Mouse (Mus musculus): ENCODE measurements around the gene Cpd. TPM values are rescaled to one million over a fixed set of nuclear protein-coding genes. Genes with fewer than 3 reads are reported as not detected.
A peak's percentile ranks its signal among the peaks of the same experiment; 100 is the strongest.

Cpd gene
- polyA plus RNA-seq, 1 experiment from 2014 or later: 11.3 TPM

DNA sequence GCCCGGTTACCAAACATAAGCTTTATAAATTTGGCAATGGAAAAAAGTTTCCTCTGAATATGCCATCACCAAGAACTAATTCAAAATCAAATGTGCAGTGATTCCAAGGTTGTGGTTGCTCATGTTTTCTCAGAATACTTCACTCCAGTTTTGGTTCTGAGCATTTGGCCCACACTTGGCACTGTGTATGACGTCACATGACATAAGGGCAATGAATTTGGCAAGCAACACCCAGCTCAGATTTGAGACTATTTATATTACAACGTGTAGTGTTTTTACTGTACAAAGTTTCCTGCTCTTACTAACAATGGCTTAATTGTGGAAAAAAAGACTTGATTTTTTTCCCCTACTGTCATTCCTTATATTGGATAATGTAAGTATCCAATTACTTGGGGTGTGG lies 73.0 kb downstream of the Cpd start:
- no peaks in the 10 kb centered on the region for H3K4me1 ChIP-seq (replicated peaks)
- no peak for ATAC-seq
- H3K27me3 ChIP-seq (replicated peaks): no peaks in the 10 kb centered on the region
- H3K4me3 ChIP-seq (replicated peaks): no peak overlapping the region
- no peaks in the 10 kb centered on the region for H3K36me3 ChIP-seq
- H3K27ac ChIP-seq: no peak overlapping the region
- H3K4me2 ChIP-seq (replicated peaks): no peak overlapping the region
- no peak overlapping the region for H3K9ac ChIP-seq
- H3K9me3 ChIP-seq: no peaks in the 10 kb centered on the region
- 60% methylated on average over 3 of the region's 3 CpGs for WGBS

- Histone ChIP-seq H3K36me3 (no peaks in the 10 kb centered on the region), H3K4me2 (replicated peaks) (no peak overlapping the region), H3K27ac (no peak overlapping the region), H3K4me1 (replicated peaks) (no peaks in the 10 kb centered on the region), H3K4me3 (replicated peaks) (no peak overlapping the region), H3K9me3 (no peaks in the 10 kb centered on the region), H3K9ac (no peak overlapping the region), H3K27me3 (replicated peaks) (no peaks in the 10 kb centered on the region)
- WGBS: 85% methylated on average over 5 of the region's 5 CpGs
- ATAC-seq: no peak
Measured at GRCm38 (mm10) chr11:76770566-76770965, 76.3 kb downstream of the Cpd start.

GRCm38 (mm10) chr11:76763741-76764122 lies 83.1 kb downstream of the Cpd start:
- no peak overlapping the region for H3K27ac ChIP-seq
- no peak overlapping the region for H3K9ac ChIP-seq
- WGBS: 11% methylated on average over 4 of the region's 4 CpGs
- no peaks in the 10 kb centered on the region for H3K27me3 ChIP-seq (replicated peaks)
- H3K4me1 ChIP-seq (replicated peaks): no peaks in the 10 kb centered on the region
- peaks cover 4% of the 10 kb centered on the region for H3K36me3 ChIP-seq
- peak overlapping the region; percentile 58 for H3K4me2 ChIP-seq (replicated peaks)
- ATAC-seq: peak; percentile 23
- no peak overlapping the region for H3K4me3 ChIP-seq (replicated peaks)
- H3K9me3 ChIP-seq: no peaks in the 10 kb centered on the region

DNA sequence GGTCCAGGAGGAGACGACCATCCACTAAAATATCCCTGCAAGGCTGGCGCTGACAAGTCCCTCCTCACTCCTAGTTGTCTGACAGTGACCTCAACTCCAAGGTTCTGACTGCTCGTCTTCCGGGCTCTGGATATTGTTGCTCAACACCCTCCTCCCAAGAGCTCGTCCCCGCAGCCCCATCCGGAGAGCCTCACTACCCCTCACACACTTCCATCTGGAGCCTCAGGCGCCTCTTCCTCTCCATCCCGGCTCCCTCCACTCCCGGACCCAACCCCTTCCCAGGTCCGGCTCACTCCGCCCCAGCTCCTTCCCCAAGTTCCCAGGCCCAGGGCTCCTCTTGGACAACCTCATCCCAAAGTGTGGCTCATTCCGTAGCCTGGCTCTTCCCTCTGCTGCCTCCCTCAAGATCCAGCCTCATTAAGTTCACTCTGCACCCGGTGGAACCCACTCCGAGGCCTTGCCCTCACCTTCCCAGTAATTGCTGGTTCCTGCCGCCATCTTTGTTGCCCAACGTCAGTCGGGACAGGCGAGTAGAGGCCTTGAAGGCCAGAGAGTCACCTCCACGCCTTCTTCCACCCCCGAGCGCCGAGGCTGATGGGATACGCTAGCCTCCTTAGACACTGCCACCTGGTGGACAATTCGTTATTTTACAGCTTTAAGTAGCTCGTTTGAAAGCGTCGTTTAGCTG lies 83.6 kb downstream of the Cpd start, which contains the start of gene Gosr1:
Gosr1 (minus strand) TSS at position 527 of the 688 bp plus-strand sequence.
- H3K4me1 ChIP-seq (replicated peaks): no peaks in the 10 kb centered on the region
- under 1% methylated on average over 28 of the region's 28 CpGs for WGBS
- peak within 1 kb of the TSS; percentile 74 for H3K27ac ChIP-seq
- H3K4me2 ChIP-seq (replicated peaks): peak within 1 kb of the TSS; percentile 58
- no peaks in the 10 kb centered on the region for H3K9me3 ChIP-seq
- no peaks in the 10 kb centered on the region for H3K27me3 ChIP-seq (replicated peaks)
- H3K4me3 ChIP-seq (replicated peaks): peak within 1 kb of the TSS; percentile 78
- ATAC-seq: peak; percentile 100
- H3K9ac ChIP-seq: peak within 1 kb of the TSS; percentile 88
- peaks cover 8% of the 10 kb centered on the region for H3K36me3 ChIP-seq

DNA sequence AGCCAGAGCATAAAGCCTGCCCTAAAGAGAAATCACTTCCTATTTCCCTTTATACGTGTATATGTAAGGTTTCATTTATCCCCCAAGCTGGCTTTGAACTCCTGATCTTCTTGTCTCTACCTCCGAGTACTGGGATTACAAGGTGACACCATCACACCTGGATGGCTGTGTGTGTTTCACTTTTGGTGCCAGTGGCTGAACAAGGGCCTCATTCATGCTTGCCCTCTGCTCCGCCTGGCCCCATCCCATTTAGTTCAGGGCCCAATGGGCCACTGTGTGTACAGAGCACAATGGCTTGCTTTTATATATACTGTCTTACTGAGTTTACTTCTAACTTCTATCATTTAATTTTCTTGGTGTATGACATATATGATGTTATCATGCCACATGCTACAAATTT lies 94.5 kb downstream of the Cpd start:
- Histone ChIP-seq H3K9ac (no peak overlapping the region), H3K9me3 (no peaks in the 10 kb centered on the region), H3K36me3 (peaks cover 30% of the 10 kb centered on the region), H3K27me3 (replicated peaks) (no peaks in the 10 kb centered on the region), H3K27ac (no peak overlapping the region), H3K4me2 (replicated peaks) (no peak overlapping the region), H3K4me1 (replicated peaks) (no peaks in the 10 kb centered on the region), H3K4me3 (replicated peaks) (no peak overlapping the region)
- 90% methylated on average over 3 of the region's 3 CpGs for WGBS
- ATAC-seq: no peak

DNA sequence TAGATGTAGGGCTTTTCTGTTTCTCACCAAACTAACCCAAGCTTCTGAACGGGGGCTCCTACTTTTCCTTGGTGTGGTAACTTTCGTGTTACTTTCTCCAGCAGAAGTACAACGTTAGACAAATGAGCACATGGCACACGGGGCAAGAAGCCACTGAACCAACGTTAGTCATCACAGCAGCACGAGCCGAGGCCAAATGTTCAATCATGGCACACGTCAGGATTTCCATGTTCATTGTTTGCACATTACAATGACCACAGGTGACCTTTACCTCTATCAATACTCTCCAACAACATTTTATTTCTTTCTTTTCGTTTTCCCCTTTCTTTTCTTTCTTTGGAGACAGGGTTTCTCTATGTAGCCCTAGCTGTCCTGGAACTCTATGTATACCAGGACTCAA lies 98.0 kb downstream of the Cpd start:
- no peak overlapping the region for H3K4me3 ChIP-seq (replicated peaks)
- no peaks in the 10 kb centered on the region for H3K4me1 ChIP-seq (replicated peaks)
- ATAC-seq: no peak
- H3K9ac ChIP-seq: no peak overlapping the region
- H3K36me3 ChIP-seq: peaks cover 28% of the 10 kb centered on the region
- no peaks in the 10 kb centered on the region for H3K9me3 ChIP-seq
- H3K27ac ChIP-seq: no peak overlapping the region
- no peak overlapping the region for H3K4me2 ChIP-seq (replicated peaks)
- H3K27me3 ChIP-seq (replicated peaks): no peaks in the 10 kb centered on the region
- WGBS: 87% methylated on average over 9 of the region's 9 CpGs

GRCm38 (mm10) chr11:76745921-76746320 lies 100.9 kb downstream of the Cpd start:
- no peaks in the 10 kb centered on the region for H3K9me3 ChIP-seq
- no peaks in the 10 kb centered on the region for H3K27me3 ChIP-seq (replicated peaks)
- no peak overlapping the region for H3K4me3 ChIP-seq (replicated peaks)
- no peak for ATAC-seq
- no peak overlapping the region for H3K4me2 ChIP-seq (replicated peaks)
- H3K4me1 ChIP-seq (replicated peaks): no peaks in the 10 kb centered on the region
- 94% methylated on average over 1 of the region's 1 CpGs for WGBS
- no peak overlapping the region for H3K27ac ChIP-seq
- H3K36me3 ChIP-seq: peaks cover 21% of the 10 kb centered on the region
- no peak overlapping the region for H3K9ac ChIP-seq

DNA sequence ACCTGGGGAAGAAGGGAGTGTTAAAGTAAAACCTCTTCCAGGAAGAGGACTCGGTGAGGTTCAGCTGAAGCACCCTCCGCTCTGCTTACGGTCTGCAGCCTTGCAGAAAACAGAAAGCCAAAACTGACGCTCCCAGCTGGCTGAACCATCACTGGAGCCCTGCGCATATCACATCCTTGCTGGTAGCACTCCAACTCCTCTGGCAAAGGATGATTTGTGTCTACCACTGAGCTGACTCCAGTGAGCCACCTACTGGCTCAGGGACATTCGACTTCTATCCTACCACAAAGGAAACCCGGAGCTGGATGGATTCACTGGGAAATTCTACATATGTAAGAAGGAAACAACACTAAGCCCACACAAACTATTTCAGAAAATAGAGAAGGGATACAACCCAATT lies 102.3 kb downstream of the Cpd start:
- no peaks in the 10 kb centered on the region for H3K27me3 ChIP-seq (replicated peaks)
- no peak for ATAC-seq
- H3K9ac ChIP-seq: no peak overlapping the region
- WGBS: 64% methylated on average over 7 of the region's 7 CpGs
- H3K9me3 ChIP-seq: no peaks in the 10 kb centered on the region
- no peak overlapping the region for H3K27ac ChIP-seq
- H3K4me1 ChIP-seq (replicated peaks): no peaks in the 10 kb centered on the region
- peaks cover 16% of the 10 kb centered on the region for H3K36me3 ChIP-seq
- H3K4me2 ChIP-seq (replicated peaks): no peak overlapping the region
- H3K4me3 ChIP-seq (replicated peaks): no peak overlapping the region

GRCm38 (mm10) chr11:76742511-76742910 lies 104.3 kb downstream of the Cpd start:
- ATAC-seq: no peak
- H3K4me1 ChIP-seq (replicated peaks): no peaks in the 10 kb centered on the region
- H3K27ac ChIP-seq: no peak overlapping the region
- H3K4me3 ChIP-seq (replicated peaks): no peak overlapping the region
- WGBS: 95% methylated on average over 7 of the region's 7 CpGs
- H3K9ac ChIP-seq: no peak overlapping the region
- H3K36me3 ChIP-seq: peaks cover 11% of the 10 kb centered on the region
- no peaks in the 10 kb centered on the region for H3K9me3 ChIP-seq
- H3K4me2 ChIP-seq (replicated peaks): no peak overlapping the region
- H3K27me3 ChIP-seq (replicated peaks): no peaks in the 10 kb centered on the region

GRCm38 (mm10) chr11:76739125-76739524 lies 107.7 kb downstream of the Cpd start:
- Histone ChIP-seq H3K9ac (no peak overlapping the region), H3K27ac (no peak overlapping the region), H3K4me2 (replicated peaks) (no peak overlapping the region), H3K9me3 (no peaks in the 10 kb centered on the region), H3K4me1 (replicated peaks) (no peaks in the 10 kb centered on the region), H3K36me3 (0 out of 2 replicates have a peak, but pooled peaks cover 11% of the 10 kb centered on the region), H3K4me3 (replicated peaks) (no peak overlapping the region), H3K27me3 (replicated peaks) (no peaks in the 10 kb centered on the region)
- no peak for ATAC-seq
- WGBS: 70% methylated on average over 6 of the region's 6 CpGs

DNA sequence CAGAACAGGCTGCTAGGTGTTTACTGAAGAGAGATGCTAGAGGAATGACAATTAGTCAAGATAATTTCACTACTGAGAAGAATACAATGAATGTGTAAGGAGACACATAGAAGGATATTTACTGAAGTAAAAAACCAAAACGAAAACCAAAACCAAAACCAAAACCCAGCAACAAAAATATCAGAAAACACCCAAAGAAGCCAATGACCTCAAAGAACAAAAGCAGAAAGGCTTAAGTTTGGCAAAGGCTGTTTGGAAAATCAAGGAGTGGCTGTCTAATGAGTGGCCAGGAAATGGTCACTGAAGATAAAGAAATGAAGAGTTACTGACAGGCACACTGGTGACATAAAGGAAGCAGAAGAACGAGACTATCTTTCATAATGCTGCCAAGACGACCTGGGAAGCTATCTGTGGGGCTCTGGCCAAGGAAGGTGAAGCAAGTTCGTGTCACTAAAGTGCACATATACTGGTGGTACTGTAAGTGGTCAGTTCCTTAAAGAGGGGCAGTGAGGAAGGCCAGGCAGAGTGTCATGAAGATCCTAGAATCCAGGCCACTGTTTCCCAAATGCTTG lies 111.0 kb downstream of the Cpd start:
- WGBS: 71% methylated on average over 4 of the region's 4 CpGs
- no peak overlapping the region for H3K27ac ChIP-seq
- H3K9me3 ChIP-seq: no peaks in the 10 kb centered on the region
- no peak for ATAC-seq
- no peaks in the 10 kb centered on the region for H3K27me3 ChIP-seq (replicated peaks)
- H3K36me3 ChIP-seq: peaks cover 27% of the 10 kb centered on the region
- H3K4me2 ChIP-seq (replicated peaks): no peak overlapping the region
- H3K4me3 ChIP-seq (replicated peaks): no peak overlapping the region
- no peaks in the 10 kb centered on the region for H3K4me1 ChIP-seq (replicated peaks)
- H3K9ac ChIP-seq: no peak overlapping the region

- H3K4me3 ChIP-seq (replicated peaks): no peak overlapping the region
- no peaks in the 10 kb centered on the region for H3K27me3 ChIP-seq (replicated peaks)
- 77% methylated on average over 3 of the region's 3 CpGs for WGBS
- no peaks in the 10 kb centered on the region for H3K4me1 ChIP-seq (replicated peaks)
- H3K9ac ChIP-seq: no peak overlapping the region
- H3K9me3 ChIP-seq: no peaks in the 10 kb centered on the region
- H3K4me2 ChIP-seq (replicated peaks): no peak overlapping the region
- peaks cover 29% of the 10 kb centered on the region for H3K36me3 ChIP-seq
- no peak for ATAC-seq
- H3K27ac ChIP-seq: no peak overlapping the region
Measured at GRCm38 (mm10) chr11:76734560-76734959, 112.3 kb downstream of the Cpd start.

DNA sequence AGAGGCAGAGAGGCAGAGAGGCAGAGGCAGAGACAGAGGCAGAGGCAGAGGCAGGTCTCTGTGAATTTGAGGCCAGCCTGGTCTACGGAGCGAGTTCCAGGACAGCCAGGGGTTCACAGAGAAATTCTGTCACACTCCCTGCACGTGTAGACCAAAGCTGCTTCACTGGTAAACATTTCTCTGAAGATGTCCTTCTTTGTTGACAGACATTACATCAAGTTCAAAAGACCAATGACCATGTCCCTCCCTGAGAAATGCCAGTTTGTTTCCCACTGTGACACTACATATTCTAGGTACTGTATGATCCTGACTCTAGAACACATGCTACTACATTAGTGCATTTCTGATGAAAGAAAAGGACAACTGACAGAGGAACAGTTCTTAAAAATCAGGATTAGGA lies 116.2 kb downstream of the Cpd start:
- H3K36me3 ChIP-seq: peaks cover 34% of the 10 kb centered on the region
- H3K4me2 ChIP-seq (replicated peaks): no peak overlapping the region
- H3K4me1 ChIP-seq (replicated peaks): no peaks in the 10 kb centered on the region
- no peak overlapping the region for H3K9ac ChIP-seq
- no peak overlapping the region for H3K27ac ChIP-seq
- H3K4me3 ChIP-seq (replicated peaks): no peak overlapping the region
- WGBS: 72% methylated on average over 3 of the region's 3 CpGs
- H3K9me3 ChIP-seq: no peaks in the 10 kb centered on the region
- no peaks in the 10 kb centered on the region for H3K27me3 ChIP-seq (replicated peaks)
- no peak for ATAC-seq
